Mouse (Mus musculus) small intestine, adult 2 months (tissue): ENCODE data around the gene Prune2.

ENCODE experiments used
- CTCF ChIP-seq: fragments of 200-500 bp; IDR thresholded peaks from 2 replicates; pipeline ENCODE4 v1.5.1; 2012; ENCODE audit warnings: low read depth, mild to moderate bottlenecking, control low read depth, inconsistent platforms, low read length, moderate library complexity, mixed read lengths; ENCODE audit not compliant: insufficient replicate concordance, insufficient read length; ENCODE audit errors: extremely low read depth
- POLR2A ChIP-seq: fragments of 200-500 bp; IDR thresholded peaks from 2 replicates; pipeline ENCODE4 v1.6.1; 2012; ENCODE audit warnings: low read depth, mild to moderate bottlenecking, control low read depth, inconsistent platforms, low read length, moderate library complexity

DNA sequence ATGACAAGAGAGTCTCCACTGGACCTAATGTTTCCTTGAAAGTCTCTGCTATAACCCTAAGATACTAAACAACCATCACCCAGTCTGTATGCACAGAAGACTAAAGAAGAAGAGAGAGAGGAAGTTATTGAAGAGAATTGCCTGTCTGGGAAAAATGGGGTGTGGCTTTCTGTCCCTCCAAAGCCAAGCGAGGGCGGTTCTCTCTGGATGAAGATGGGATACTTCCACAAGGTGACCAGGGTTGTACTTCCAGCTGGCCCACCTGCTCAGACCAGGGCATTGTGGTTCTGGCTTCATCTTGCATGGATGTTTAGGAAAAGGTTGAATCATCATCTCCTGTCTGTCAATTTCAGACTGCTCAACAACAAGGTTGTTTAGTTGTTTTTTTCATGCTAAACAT, 199.3 kb downstream of the Prune2 start:
- no peak for TF ChIP-seq CTCF
- no peak for TF ChIP-seq POLR2A
